Mouse (Mus musculus) heart, embryonic 11.5 days (tissue): ENCODE measurements around the gene Lemd2. TPM values are rescaled to one million over a fixed set of nuclear protein-coding genes. Genes with fewer than 3 reads are reported as not detected.
A peak's percentile ranks its signal among the peaks of the same experiment; 100 is the strongest.

Experiments
- ATAC-seq: fragments of 200-750 bp; cut with Nextera tagmentation; replicated peaks from 2 replicates; pipeline ENCODE4 v1.8.0; 2017; ENCODE audit warnings: moderate library complexity; ENCODE audit not compliant: insufficient number of reproducible peaks, low FRiP score, low TSS enrichment
- H3K27ac ChIP-seq: fragments of 300-500 bp; sonication (generic); 2 replicates; pipeline ENCODE4 v1.5.1; 2014; ENCODE audit warnings: mild to moderate bottlenecking, low read depth, low read length
- H3K27me3 ChIP-seq: fragments of 300-500 bp; sonication (generic); 2 replicates; pipeline ENCODE4 v1.6.1; 2014; ENCODE audit warnings: mild to moderate bottlenecking, low read length, mixed read lengths; ENCODE audit not compliant: control insufficient read depth, insufficient read depth
- H3K36me3 ChIP-seq: fragments of 300-500 bp; sonication (generic); 2 replicates; pipeline ENCODE4 v1.6.1; 2014; ENCODE audit warnings: mild to moderate bottlenecking, low read length, moderate library complexity, mixed read lengths; ENCODE audit not compliant: control insufficient read depth, insufficient read depth
- H3K4me1 ChIP-seq: fragments of 300-500 bp; sonication (generic); 2 replicates; pipeline ENCODE4 v1.6.1; 2014; ENCODE audit warnings: low read length; ENCODE audit not compliant: control insufficient read depth, insufficient read depth
- H3K4me2 ChIP-seq: fragments of 300-500 bp; sonication (generic); 2 replicates; pipeline ENCODE4 v1.6.1; 2014; ENCODE audit warnings: mild to moderate bottlenecking, moderate library complexity
- H3K4me3 ChIP-seq: fragments of 300-500 bp; sonication (generic); 2 replicates; pipeline ENCODE4 v1.5.1; 2014; ENCODE audit warnings: low read depth, low read length
- H3K9ac ChIP-seq: fragments of 300-500 bp; sonication (generic); 2 replicates; pipeline ENCODE4 v1.6.1; 2014; ENCODE audit warnings: mild to moderate bottlenecking, low read depth, low read length, moderate library complexity
- H3K9me3 ChIP-seq: fragments of 300-500 bp; sonication (generic); replicated peaks from 2 replicates; pipeline ENCODE4 v1.6.1; 2016; ENCODE audit warnings: low read length; ENCODE audit not compliant: control insufficient read depth
- WGBS: fragments of 180-500 bp; shearing (Covaris S2); extraction: QIAGEN DNeasy Blood & Tissue Kit; methylation state at CpG from one replicate; pipeline ENCODE4 v1.1.7; 2014; ENCODE audit not compliant: insufficient replicate concordance; 5-methylcytosine and 5-hydroxymethylcytosine counted together
- polyA plus RNA-seq: library from polyadenylated mRNA; unstranded; fragments of >200 nt; fragmentation: Nextera tagmentation; extraction: Ambion mirVana; gene quantifications from 2 replicates; pipeline ENCODE4 v1.2.1, GENCODE M21; 2014

The Lemd2 gene
- polyA plus RNA-seq, 1 experiment from 2014 or later: 6.7 TPM

DNA sequence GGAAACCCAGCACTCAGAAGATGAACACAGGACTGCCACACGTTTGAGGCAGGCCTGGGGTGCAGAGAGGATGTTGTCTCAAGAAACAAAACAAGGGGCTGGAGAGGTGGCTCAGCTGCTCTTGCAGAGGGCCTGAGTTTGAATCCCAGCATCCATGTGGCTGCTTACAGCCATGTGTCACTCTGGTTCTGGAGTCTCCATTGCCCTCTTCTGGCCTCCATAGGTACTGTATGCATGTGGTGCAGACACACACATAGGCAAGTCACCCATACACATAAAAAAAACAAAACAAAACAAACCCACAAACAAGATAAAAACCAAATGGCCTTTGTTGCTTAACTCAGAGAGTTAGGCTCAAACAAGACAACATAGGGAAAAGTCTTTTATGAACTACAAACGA is 2.3 kb downstream of the Lemd2 start:
- no peak for ATAC-seq
- H3K4me3 ChIP-seq: no peak overlapping the region
- peaks cover 21% of the 10 kb centered on the region for H3K36me3 ChIP-seq
- H3K9me3 ChIP-seq: no peaks in the 10 kb centered on the region; the same call in 1 of the 2 replicates
- H3K27me3 ChIP-seq: no peaks in the 10 kb centered on the region
- peaks cover 14% of the 10 kb centered on the region; the same call in 1 of the 2 replicates for H3K4me1 ChIP-seq
- H3K9ac ChIP-seq: no peak overlapping the region
- no peak overlapping the region for H3K4me2 ChIP-seq
- no peak overlapping the region for H3K27ac ChIP-seq
- 75% methylated on average over 2 of the region's 2 CpGs for whole genome bisulfite sequencing

DNA sequence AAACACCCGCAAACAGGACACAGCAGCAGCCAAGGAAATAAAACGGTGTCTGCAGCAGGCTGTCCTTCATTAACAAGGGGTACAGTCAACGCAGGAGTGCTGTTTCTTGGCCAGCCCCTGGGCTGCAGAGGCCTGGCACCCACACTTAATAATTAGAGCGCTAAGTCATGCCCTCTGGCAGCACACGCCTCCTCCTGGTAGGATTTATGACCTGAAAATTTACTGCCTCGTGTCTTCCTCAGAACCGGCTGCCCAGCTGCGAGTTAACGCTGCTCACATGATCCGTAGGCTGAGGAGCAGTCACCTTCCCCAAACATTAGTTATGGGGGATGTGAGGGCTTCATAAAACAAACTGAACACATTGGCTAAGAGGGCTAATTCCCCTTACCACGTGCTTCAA is 3.5 kb downstream of the Lemd2 start:
- Histone ChIP-seq H3K9me3 (no peaks in the 10 kb centered on the region; the same call in 1 of the 2 replicates), H3K4me2 (no peak overlapping the region), H3K27me3 (no peaks in the 10 kb centered on the region), H3K27ac (no peak overlapping the region), H3K4me3 (no peak overlapping the region), H3K9ac (no peak overlapping the region), H3K36me3 (peaks cover 21% of the 10 kb centered on the region), H3K4me1 (peaks cover 14% of the 10 kb centered on the region; the same call in 1 of the 2 replicates)
- no peak for ATAC-seq
- 83% methylated on average over 11 of the region's 11 CpGs for WGBS

DNA sequence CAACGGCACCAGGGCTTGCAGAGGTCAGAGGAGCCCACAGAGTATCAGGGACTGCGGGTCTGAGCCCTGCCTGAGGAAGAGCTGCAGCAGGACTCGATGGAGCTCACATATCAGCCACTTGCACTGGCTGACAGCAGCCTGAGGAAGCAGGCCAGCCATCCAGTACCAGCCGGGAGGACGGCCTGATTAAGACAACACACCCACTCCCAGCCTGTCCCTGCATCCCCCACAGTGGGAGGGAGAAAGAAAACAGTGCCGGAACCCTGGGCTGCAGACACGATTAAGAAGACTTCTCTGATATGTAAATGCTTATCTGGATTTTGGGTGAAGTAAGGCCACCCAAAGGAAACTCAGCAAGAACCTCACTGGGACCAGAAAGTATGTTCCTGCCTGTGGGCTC is 4.4 kb downstream of the Lemd2 start:
- no peak overlapping the region for H3K27ac ChIP-seq
- H3K36me3 ChIP-seq: peaks cover 24% of the 10 kb centered on the region
- ATAC-seq: no peak

DNA sequence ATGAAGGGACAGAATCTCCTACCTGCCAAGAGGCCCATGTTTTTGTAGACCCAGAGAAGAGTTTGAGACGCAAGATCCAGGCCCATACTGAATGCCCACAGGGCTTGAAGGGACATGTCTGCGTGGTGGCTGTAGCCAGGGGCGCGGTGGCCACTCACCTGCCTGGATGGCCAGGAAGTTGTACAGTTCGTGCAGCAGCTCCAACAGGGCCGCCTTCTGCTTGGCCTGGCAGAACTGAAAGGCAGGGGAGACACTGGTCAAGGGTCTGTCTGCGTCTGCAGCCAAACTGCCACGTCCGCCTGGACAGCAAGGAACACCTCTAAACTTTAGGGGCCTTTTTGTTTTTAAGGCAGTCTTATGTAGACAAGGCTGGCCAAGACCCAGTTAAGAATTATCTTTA is 5.1 kb downstream of the Lemd2 start:
- Histone ChIP-seq H3K4me2 (no peak overlapping the region), H3K4me3 (no peak overlapping the region), H3K9ac (no peak overlapping the region), H3K36me3 (peaks cover 24% of the 10 kb centered on the region), H3K9me3 (no peaks in the 10 kb centered on the region; the same call in 1 of the 2 replicates), H3K4me1 (peaks cover 16% of the 10 kb centered on the region), H3K27ac (no peak overlapping the region), H3K27me3 (no peaks in the 10 kb centered on the region)
- no peak for ATAC-seq
- WGBS: 92% methylated on average over 9 of the region's 9 CpGs

More for the DNA sequence above, 4.4 kb downstream of the Lemd2 start:
- Histone ChIP-seq H3K9me3 (no peaks in the 10 kb centered on the region; the same call in 1 of the 2 replicates), H3K4me3 (no peak overlapping the region), H3K4me2 (no peak overlapping the region), H3K4me1 (peaks cover 14% of the 10 kb centered on the region; the same call in 1 of the 2 replicates), H3K9ac (peak overlapping the region; percentile 6; the same call in 1 of the 2 replicates), H3K27me3 (no peaks in the 10 kb centered on the region)
- 28% methylated on average over 7 of the region's 7 CpGs for WGBS

DNA sequence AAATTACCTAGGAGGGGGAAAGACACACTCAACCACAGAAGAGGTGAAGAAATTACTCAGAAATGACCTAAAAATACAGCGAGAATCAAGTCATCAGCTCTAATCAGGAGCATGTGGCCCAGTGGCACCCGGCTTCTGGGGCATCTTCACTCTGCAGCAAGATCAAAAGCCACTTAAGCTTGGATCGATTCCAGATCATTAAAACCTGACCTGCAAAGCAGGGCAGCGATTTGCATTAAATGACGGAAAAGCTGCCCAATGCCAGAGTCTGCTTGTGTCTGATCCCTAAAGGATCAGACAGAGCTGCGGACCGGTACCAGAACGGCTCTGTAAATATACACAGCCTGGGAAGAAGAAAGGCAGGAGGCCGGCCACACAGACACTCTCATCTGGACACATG is 8.1 kb downstream of the Lemd2 start:
- Histone ChIP-seq H3K36me3 (peaks cover 37% of the 10 kb centered on the region), H3K27ac (no peak overlapping the region), H3K9ac (no peak overlapping the region), H3K9me3 (no peaks in the 10 kb centered on the region), H3K4me1 (peaks cover 7% of the 10 kb centered on the region; the same call in 1 of the 2 replicates), H3K4me3 (no peak overlapping the region), H3K27me3 (no peaks in the 10 kb centered on the region), H3K4me2 (no peak overlapping the region)
- 84% methylated on average over 9 of the region's 9 CpGs for WGBS
- no peak for ATAC-seq

DNA sequence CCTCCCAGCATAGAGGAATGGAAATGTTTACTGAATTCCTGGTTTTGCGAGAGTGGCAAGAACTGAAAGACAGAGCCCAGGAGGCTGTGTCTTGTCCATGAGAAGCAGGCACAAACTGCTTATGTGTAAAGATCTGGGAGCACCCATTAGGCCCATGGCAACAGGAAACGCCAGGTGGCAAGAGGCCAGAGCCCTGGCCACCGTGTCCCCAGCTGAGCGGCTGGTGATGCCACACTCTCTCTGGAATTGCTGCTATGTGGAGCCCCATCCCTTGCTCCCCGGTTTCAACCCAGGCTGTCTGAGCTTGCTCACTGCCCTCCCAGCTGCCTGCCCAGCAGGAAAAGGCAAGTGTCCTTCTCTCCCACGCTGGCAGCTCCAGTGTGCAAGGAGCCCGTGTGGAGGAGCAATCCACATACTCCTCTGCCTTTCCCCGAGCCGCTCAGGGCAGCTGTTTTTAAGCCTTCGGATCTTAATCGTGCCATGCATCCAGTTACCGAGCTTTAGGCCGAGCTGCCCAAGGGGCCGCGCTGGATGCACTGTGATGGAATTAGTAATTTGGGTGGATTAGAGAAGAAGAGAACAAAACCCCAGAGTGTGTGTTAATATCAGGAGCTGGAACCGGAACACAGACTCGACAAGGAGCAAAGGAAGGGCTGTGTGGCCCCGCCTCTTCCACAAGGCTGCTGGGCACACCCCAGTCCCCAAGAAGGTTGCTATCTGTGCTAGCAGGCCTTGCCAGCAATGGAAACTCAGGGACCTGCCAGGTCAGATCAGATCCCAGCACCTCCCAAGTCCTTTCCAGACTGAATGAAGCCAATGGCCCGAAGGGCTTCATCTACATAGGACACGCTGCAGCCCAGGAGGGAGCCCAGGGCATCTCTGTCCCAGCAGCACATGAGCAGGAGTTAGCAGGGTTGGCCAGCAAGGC is 9.7 kb downstream of the Lemd2 start:
- peaks cover 41% of the 10 kb centered on the region for H3K36me3 ChIP-seq
- H3K4me2 ChIP-seq: no peak overlapping the region
- no peak overlapping the region for H3K9ac ChIP-seq
- ATAC-seq: no peak
- no peak overlapping the region for H3K4me3 ChIP-seq
- H3K9me3 ChIP-seq: no peaks in the 10 kb centered on the region
- H3K27me3 ChIP-seq: no peaks in the 10 kb centered on the region
- H3K27ac ChIP-seq: no peak overlapping the region
- H3K4me1 ChIP-seq: peaks cover 2% of the 10 kb centered on the region; the same call in 1 of the 2 replicates
- WGBS: 58% methylated on average over 20 of the region's 20 CpGs

- no peak overlapping the region for H3K9ac ChIP-seq
- H3K27me3 ChIP-seq: peaks cover 3% of the 10 kb centered on the region; the same call in 1 of the 2 replicates
- H3K4me2 ChIP-seq: no peak overlapping the region
- no peaks in the 10 kb centered on the region for H3K9me3 ChIP-seq
- no peak overlapping the region for H3K4me3 ChIP-seq
- 72% methylated on average over 5 of the region's 5 CpGs for WGBS
- no peak for ATAC-seq
- no peak overlapping the region for H3K27ac ChIP-seq
- H3K4me1 ChIP-seq: peaks cover 2% of the 10 kb centered on the region; the same call in 1 of the 2 replicates
- H3K36me3 ChIP-seq: peaks cover 32% of the 10 kb centered on the region
These were observed 12.5 kb downstream of the Lemd2 start for GRCm38 (mm10) chr17:27191804-27192203.

DNA sequence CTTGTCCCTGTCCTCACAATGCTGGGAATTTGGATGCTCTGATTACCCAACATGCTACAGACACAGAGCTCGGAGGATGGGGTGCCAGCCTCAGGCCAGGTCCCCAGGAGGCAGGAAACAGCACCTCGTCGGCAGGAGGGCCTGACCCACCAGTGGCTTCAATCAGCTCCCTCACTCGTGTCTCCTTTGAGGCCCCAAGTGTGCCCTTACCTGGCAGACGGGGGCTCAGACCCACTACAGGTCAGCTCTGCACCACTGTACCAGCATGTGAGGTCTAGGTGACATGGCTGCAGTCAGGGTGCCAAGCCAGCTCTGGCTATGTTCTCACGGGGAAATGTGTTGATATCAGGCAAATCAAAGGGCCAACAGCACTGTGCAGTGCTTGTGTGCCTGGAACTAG is 13.1 kb downstream of the Lemd2 start:
- 84% methylated on average over 6 of the region's 6 CpGs for WGBS
- no peak overlapping the region for H3K4me2 ChIP-seq

More for the DNA sequence above, 13.1 kb downstream of the Lemd2 start:
- Histone ChIP-seq H3K9me3 (no peaks in the 10 kb centered on the region), H3K4me1 (peaks cover 2% of the 10 kb centered on the region; the same call in 1 of the 2 replicates), H3K27me3 (peaks cover 3% of the 10 kb centered on the region; the same call in 1 of the 2 replicates), H3K9ac (no peak overlapping the region), H3K36me3 (peaks cover 32% of the 10 kb centered on the region), H3K27ac (no peak overlapping the region), H3K4me3 (no peak overlapping the region)
- no peak for ATAC-seq
